Mouse (Mus musculus) stomach, postnatal 0 days (tissue): ENCODE measurements at regions not wholly inside any gene's neighbourhood (a gene's known extent, or its start where the extent isn't known, plus 50 kb on each side); places are given as distances from the start of the nearest gene placed in this dataset.

Experiments used
- CTCF ChIP-seq: IDR thresholded peaks from 2 replicates; pipeline ENCODE4 v1.5.1; 2016; ENCODE audit warnings: antibody characterized with exemption, low read depth, mild to moderate bottlenecking, moderate library complexity
- EP300 ChIP-seq: optimal IDR thresholded peaks from 2 replicates; pipeline ENCODE3; 2016; ENCODE audit warnings: antibody characterized with exemption

GRCm38 (mm10) chr5:28611885-28612284 lies 144.8 kb upstream of the Shh start:
- TF ChIP-seq CTCF (no peak), EP300 (no peak)
